Mouse (Mus musculus) lung, adult 2 months (tissue): ENCODE results near the gene Mid1.
"Not testable (repeated sequence)": the region's sequence is repeated elsewhere in the genome, so short reads cannot be mapped to it uniquely, and the experiment has no call there.

ENCODE experiments used
- CTCF ChIP-seq: fragments of 200-500 bp; IDR thresholded peaks from 2 replicates; pipeline ENCODE4 v1.5.1; 2011; ENCODE audit warnings: mild to moderate bottlenecking, low read length, control low read depth; ENCODE audit not compliant: insufficient read depth
- POLR2A ChIP-seq: fragments of 200-500 bp; IDR thresholded peaks from 2 replicates; pipeline ENCODE4 v1.6.1; 2011; ENCODE audit warnings: low read depth, mild to moderate bottlenecking, control low read depth, low read length, borderline replicate concordance; ENCODE audit errors: extremely low read depth

DNA sequence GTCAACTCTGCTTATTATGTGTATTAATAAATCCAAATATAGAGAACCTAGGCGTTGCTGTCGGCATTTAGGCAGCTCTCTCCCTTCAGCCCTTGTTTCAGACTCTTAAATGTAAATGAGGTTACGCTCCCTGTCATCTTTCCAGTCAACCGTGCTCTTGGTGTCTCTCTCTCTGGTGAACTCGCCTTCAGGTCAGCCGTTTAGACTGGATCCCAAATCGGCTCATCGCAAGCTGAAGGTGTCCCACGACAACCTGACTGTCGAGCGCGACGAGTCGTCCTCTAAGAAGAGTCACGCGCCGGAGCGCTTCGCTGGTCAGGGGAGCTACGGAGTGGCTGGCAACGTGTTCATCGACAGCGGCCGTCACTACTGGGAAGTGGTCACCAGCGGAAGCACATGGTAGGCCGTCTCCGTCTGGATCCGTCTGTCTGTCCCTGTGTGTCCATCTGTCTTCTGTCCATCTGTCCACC, 302.4 kb downstream of the Mid1 start:
- TF ChIP-seq CTCF, POLR2A: not testable (repeated sequence)
